Mouse (Mus musculus): ENCODE results near the gene Dkkl1. TPM values are rescaled to one million over a fixed set of nuclear protein-coding genes. Genes with fewer than 3 reads are reported as not detected.

Dkkl1 gene
- polyA plus RNA-seq, 1 experiment, result 2.8 TPM

- WGBS, result 68% methylated on average over 5 of the region's 5 CpGs
- Histone ChIP-seq H3K4me1 (ENCODE audit: control insufficient read depth, insufficient read depth, insufficient read length) (peaks cover 3% of the 10 kb centered on the region), H3K36me3 (ENCODE audit: control insufficient read depth, insufficient read depth, low read length) (no peaks in the 10 kb centered on the region), H3K27ac (ENCODE audit: insufficient read depth, low read length) (no peak overlapping the region), H3K27me3 (ENCODE audit: control insufficient read depth, insufficient read depth, low read length) (peaks cover 23% of the 10 kb centered on the region), H3K4me3 (ENCODE audit: extremely low read depth, insufficient read depth, insufficient read length) (no peak overlapping the region)
- DNase-seq (ENCODE audit: low read depth in 1 of 2, low spot score in 2 of 2), result no peak
- no peak for TF ChIP-seq CTCF (IDR thresholded peaks at IDR 0.05; ENCODE audit: extremely low read depth, insufficient read depth, insufficient read length, insufficient replicate concordance)
- TF ChIP-seq POLR2A (IDR thresholded peaks at IDR 0.05; ENCODE audit: low read depth, low read length), result no peak
Observed at GRCm38 (mm10) chr7:45164833-45165232, 47.1 kb downstream of the Dkkl1 start.

- Histone ChIP-seq H3K4me1 (ENCODE audit: control insufficient read depth, insufficient read depth, insufficient read length) (peaks cover 3% of the 10 kb centered on the region), H3K36me3 (ENCODE audit: control insufficient read depth, insufficient read depth, low read length) (0 out of 2 replicates have a peak, but pooled peaks cover 4% of the 10 kb centered on the region), H3K27me3 (ENCODE audit: control insufficient read depth, insufficient read depth, low read length) (peaks cover 21% of the 10 kb centered on the region), H3K27ac (ENCODE audit: insufficient read depth, low read length) (no peak within 1 kb of the TSS), H3K4me3 (ENCODE audit: extremely low read depth, insufficient read depth, insufficient read length) (no peak within 1 kb of the TSS)
- 5% methylated on average over 39 of the region's 41 CpGs for WGBS
- no peak for DNase-seq (ENCODE audit: low read depth in 1 of 2, low spot score in 2 of 2)
- TF ChIP-seq CTCF (IDR thresholded peaks at IDR 0.05; ENCODE audit: extremely low read depth, insufficient read depth, insufficient read length, insufficient replicate concordance) (no peak), POLR2A (IDR thresholded peaks at IDR 0.05; ENCODE audit: low read depth, low read length) (no peak)
Observed at GRCm38 (mm10) chr7:45163735-45164490, 48.0 kb downstream of the Dkkl1 start, which contains the start of gene Slc17a7. TSS of gene Slc17a7 (plus strand) at chr7:45163949.

- peaks cover 3% of the 10 kb centered on the region for H3K4me1 ChIP-seq (ENCODE audit: control insufficient read depth, insufficient read depth, insufficient read length)
- no peak for DNase-seq (ENCODE audit: low read depth in 1 of 2, low spot score in 2 of 2)
- TF ChIP-seq POLR2A (IDR thresholded peaks at IDR 0.05; ENCODE audit: low read depth, low read length) (no peak), CTCF (IDR thresholded peaks at IDR 0.05; ENCODE audit: extremely low read depth, insufficient read depth, insufficient read length, insufficient replicate concordance) (no peak)
- peaks cover 14% of the 10 kb centered on the region for H3K27me3 ChIP-seq (ENCODE audit: control insufficient read depth, insufficient read depth, low read length)
- 0 out of 2 replicates have a peak, but pooled peaks cover 4% of the 10 kb centered on the region for H3K36me3 ChIP-seq (ENCODE audit: control insufficient read depth, insufficient read depth, low read length)
- no peak overlapping the region for H3K4me3 ChIP-seq (ENCODE audit: extremely low read depth, insufficient read depth, insufficient read length)
- H3K27ac ChIP-seq (ENCODE audit: insufficient read depth, low read length), result no peak overlapping the region
- whole genome bisulfite sequencing, result 75% methylated on average over 9 of the region's 9 CpGs
Observed at GRCm38 (mm10) chr7:45162996-45163615, 48.8 kb downstream of the Dkkl1 start.

- Histone ChIP-seq H3K4me1 (ENCODE audit: control insufficient read depth, insufficient read depth, insufficient read length) (peaks cover 3% of the 10 kb centered on the region), H3K27ac (ENCODE audit: insufficient read depth, low read length) (no peak overlapping the region), H3K4me3 (ENCODE audit: extremely low read depth, insufficient read depth, insufficient read length) (no peak overlapping the region), H3K27me3 (ENCODE audit: control insufficient read depth, insufficient read depth, low read length) (peaks cover 12% of the 10 kb centered on the region), H3K36me3 (ENCODE audit: control insufficient read depth, insufficient read depth, low read length) (peaks cover 5% of the 10 kb centered on the region)
- DNase-seq (ENCODE audit: low read depth in 1 of 2, low spot score in 2 of 2), result no peak
- 30% methylated on average over 6 of the region's 6 CpGs for WGBS
- TF ChIP-seq CTCF (IDR thresholded peaks at IDR 0.05; ENCODE audit: extremely low read depth, insufficient read depth, insufficient read length, insufficient replicate concordance) (no peak), POLR2A (IDR thresholded peaks at IDR 0.05; ENCODE audit: low read depth, low read length) (no peak)
Observed at GRCm38 (mm10) chr7:45162551-45162950, 49.4 kb downstream of the Dkkl1 start.

GRCm38 (mm10) chr7:45161612-45162473 is 50.1 kb downstream of the Dkkl1 start:
- WGBS, result 5% methylated on average over 35 of the region's 35 CpGs

GRCm38 (mm10) chr7:45160866-45161265 is 51.1 kb downstream of the Dkkl1 start:
- Histone ChIP-seq H3K4me3 (ENCODE audit: extremely low read depth, insufficient read depth, insufficient read length) (no peak overlapping the region), H3K4me1 (ENCODE audit: control insufficient read depth, insufficient read depth, insufficient read length) (peaks cover 3% of the 10 kb centered on the region), H3K27ac (ENCODE audit: insufficient read depth, low read length) (no peak overlapping the region), H3K27me3 (ENCODE audit: control insufficient read depth, insufficient read depth, low read length) (peaks cover 9% of the 10 kb centered on the region), H3K36me3 (ENCODE audit: control insufficient read depth, insufficient read depth, low read length) (peaks cover 6% of the 10 kb centered on the region)
- WGBS, result 95% methylated on average over 3 of the region's 3 CpGs
- TF ChIP-seq CTCF (IDR thresholded peaks at IDR 0.05; ENCODE audit: extremely low read depth, insufficient read depth, insufficient read length, insufficient replicate concordance) (no peak), POLR2A (IDR thresholded peaks at IDR 0.05; ENCODE audit: low read depth, low read length) (no peak)
- DNase-seq (ENCODE audit: low read depth in 1 of 2, low spot score in 2 of 2), result no peak

More at GRCm38 (mm10) chr7:45161612-45162473, 50.1 kb downstream of the Dkkl1 start:
- DNase-seq (ENCODE audit: low read depth in 1 of 2, low spot score in 2 of 2), result peak; percentile 69 to 88
- Histone ChIP-seq H3K4me1 (ENCODE audit: control insufficient read depth, insufficient read depth, insufficient read length) (peaks cover 3% of the 10 kb centered on the region), H3K27me3 (ENCODE audit: control insufficient read depth, insufficient read depth, low read length) (peaks cover 9% of the 10 kb centered on the region), H3K4me3 (ENCODE audit: extremely low read depth, insufficient read depth, insufficient read length) (peak overlapping the region; percentile 57; the same call in 1 of the 2 replicates), H3K36me3 (ENCODE audit: control insufficient read depth, insufficient read depth, low read length) (peaks cover 6% of the 10 kb centered on the region), H3K27ac (ENCODE audit: insufficient read depth, low read length) (no peak overlapping the region)
- TF ChIP-seq CTCF (IDR thresholded peaks at IDR 0.05; ENCODE audit: extremely low read depth, insufficient read depth, insufficient read length, insufficient replicate concordance) (peak; percentile 95), POLR2A (IDR thresholded peaks at IDR 0.05; ENCODE audit: low read depth, low read length) (no peak)
